Mouse (Mus musculus): ENCODE data around the gene Myo5a. TPM values are rescaled to one million over a fixed set of nuclear protein-coding genes. Genes with fewer than 3 reads are reported as not detected.
A peak's percentile ranks its signal among the peaks of the same experiment; 100 is the strongest.

Myo5a gene
- polyA plus RNA-seq, 1 experiment from 2014 or later, result 3.9 TPM

DNA sequence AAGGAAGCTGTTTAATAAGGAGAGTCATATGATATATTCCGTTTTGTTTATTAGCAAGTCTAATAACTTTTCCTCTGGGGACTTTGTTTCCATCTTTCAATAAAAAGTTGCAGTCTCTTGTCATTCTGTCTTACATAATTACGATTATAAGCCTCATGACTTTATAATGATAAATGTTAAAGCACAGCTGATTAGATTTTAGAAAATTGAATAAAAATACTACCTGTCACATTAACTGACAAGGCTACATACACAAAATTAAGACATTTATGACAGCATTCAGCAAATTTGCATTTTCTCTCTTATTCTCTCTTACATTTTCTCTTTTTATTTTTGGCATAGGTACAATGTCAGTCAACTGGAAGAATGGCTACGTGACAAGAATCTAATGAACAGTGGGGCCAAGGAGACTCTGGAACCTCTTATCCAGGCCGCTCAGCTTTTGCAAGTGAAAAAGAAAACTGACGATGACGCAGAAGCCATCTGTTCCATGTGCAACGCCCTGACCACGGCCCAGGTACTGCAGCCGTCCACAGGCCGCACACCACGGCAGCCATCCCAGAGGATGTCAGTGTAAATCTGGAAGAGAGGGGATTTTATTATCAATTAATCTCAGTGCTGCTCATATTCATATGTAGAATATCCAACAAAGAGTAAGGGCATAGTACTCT lies 144.1 kb downstream of the Myo5a start:
- WGBS (ENCODE audit: insufficient replicate concordance), result 79% methylated on average over 11 of the region's 11 CpGs
- H3K4me1 ChIP-seq, result no peaks in the 10 kb centered on the region
- no peaks in the 10 kb centered on the region for H3K27me3 ChIP-seq (replicated peaks)
- H3K36me3 ChIP-seq, result no peaks in the 10 kb centered on the region
- no peak overlapping the region for H3K27ac ChIP-seq
- H3K9me3 ChIP-seq (replicated peaks), result no peaks in the 10 kb centered on the region
- no peak for ATAC-seq
- H3K4me2 ChIP-seq, result no peak overlapping the region
- no peak overlapping the region for H3K4me3 ChIP-seq
- H3K9ac ChIP-seq, result no peak overlapping the region

DNA sequence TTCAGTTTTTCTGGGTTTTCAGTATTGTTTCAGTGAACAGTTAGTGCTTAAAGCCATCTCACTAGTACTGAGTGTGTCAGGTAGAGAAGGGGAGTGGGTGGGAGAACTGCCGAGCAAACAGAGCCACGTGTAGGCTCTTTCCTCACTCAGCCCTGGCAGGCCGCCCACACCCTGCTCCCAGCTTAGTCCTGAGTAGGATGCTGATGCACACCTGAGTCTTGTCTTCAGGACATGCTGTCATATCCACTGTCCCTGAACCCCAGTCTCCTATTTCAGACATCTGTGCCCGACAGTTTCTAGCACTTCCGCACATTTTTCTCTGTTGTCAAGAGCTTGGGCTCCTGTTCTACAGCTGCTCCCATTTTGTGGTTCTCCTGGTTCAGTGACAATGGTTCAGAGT lies 149.1 kb downstream of the Myo5a start:
- H3K27ac ChIP-seq, result no peak overlapping the region
- no peak for ATAC-seq
- H3K9me3 ChIP-seq (replicated peaks), result no peaks in the 10 kb centered on the region

DNA sequence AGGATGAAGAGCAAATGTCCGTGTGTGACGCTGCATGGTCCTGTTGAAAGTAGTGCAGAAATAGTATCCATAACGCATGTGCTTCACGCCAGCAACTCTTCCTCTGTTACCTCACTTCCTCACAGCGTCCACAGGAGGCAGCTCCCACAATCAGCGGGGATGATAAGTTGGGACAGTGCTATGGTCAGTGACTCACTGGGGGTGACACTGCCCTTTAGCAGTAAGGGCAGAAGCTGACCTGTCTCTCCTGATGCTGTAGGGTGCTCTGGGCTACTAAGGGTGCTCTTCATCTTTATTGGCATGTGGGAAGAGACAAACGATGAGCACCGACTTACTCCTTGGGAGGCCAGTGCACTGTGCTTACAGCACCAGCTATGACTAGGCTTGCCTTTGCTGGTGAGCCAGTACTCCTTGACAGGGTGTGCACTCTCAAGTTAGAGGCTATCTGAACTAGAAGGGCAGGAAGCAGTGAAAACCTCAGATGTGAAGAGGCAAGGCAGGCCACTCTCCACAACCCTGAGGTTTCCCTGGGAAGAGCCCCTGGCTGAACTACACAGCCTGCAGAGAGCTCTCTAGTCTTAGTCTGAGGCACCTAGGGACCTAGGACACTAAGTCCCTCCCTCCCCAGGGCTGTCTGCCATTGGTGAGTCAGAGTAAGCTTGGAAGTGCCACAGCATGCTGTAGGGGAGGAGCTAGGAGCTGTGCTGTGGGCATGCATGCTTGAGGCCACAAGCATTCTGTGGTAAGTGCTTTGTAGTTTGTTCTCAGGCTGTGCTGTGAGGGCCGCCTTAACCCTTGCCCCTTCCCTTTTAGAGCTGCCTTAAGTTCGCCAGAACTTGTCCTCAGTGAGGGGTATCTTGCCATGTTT lies 150.8 kb downstream of the Myo5a start:
- Histone ChIP-seq H3K4me1 (no peaks in the 10 kb centered on the region; the same call in 1 of the 2 replicates), H3K4me3 (no peak overlapping the region), H3K27me3 (replicated peaks) (no peaks in the 10 kb centered on the region), H3K36me3 (no peaks in the 10 kb centered on the region), H3K9me3 (replicated peaks) (no peaks in the 10 kb centered on the region), H3K4me2 (no peak overlapping the region), H3K9ac (no peak overlapping the region), H3K27ac (no peak overlapping the region)
- peak; percentile 79 for ATAC-seq
- 43% methylated on average over 10 of the region's 10 CpGs for WGBS (ENCODE audit: insufficient replicate concordance)

More for the DNA sequence above, 149.1 kb downstream of the Myo5a start:
- H3K4me1 ChIP-seq, result no peaks in the 10 kb centered on the region; the same call in 1 of the 2 replicates
- no peaks in the 10 kb centered on the region for H3K27me3 ChIP-seq (replicated peaks)
- H3K4me3 ChIP-seq, result no peak overlapping the region
- H3K9ac ChIP-seq, result no peak overlapping the region
- no peaks in the 10 kb centered on the region for H3K36me3 ChIP-seq
- WGBS (ENCODE audit: insufficient replicate concordance), result 66% methylated on average over 5 of the region's 5 CpGs
- no peak overlapping the region for H3K4me2 ChIP-seq

DNA sequence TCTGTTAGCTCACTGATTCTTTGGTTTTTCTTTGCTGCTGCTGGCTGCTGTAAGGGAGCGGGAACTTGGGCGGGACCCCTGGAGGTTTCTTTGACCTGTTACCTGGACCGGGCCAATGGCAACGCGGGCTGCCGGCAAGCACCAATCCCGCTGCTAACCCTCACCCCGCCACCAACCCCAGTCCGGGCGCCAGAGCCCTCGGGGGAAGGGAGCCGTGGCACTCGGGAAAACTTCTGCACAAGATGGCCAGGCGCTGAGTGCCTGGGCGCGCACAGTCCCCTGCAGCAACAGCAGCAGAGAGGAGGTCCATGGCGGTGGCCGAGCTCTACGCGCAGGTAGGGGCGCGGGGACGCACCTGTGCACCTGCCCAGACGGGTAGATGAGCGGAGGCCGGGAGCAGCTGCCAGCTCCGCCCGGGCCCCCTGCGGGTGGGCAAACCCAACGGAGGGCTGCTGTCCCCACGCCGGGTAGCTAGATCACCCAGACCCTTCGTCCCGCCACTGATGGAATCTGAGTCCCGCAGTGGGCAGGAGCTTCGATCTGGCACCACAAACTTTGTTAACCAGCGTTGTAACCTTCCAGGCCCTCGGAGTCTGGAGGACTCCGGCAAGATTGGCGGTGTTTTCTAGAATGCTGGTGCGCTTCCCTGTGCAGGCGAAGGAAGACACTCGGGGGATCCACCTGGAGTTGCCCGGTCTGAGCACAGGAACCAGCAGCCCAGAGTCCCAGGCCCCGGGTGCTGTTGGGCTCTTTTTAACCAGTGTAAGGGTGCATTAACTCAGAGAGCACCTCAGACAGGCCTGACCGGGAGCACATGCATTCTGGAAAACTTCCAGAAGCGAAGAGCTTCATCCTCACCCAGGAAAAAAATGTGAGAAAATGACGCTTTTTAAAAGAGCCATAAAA lies 161.3 kb downstream of the Myo5a start, which contains the start of gene Myo5c:
TSS of gene Myo5c (plus strand) at position 180 of the 906 bp plus-strand sequence.
- no peak for ATAC-seq
- WGBS (ENCODE audit: insufficient replicate concordance), result 7% methylated on average over 48 of the region's 48 CpGs
- no peak within 1 kb of the TSS for H3K9ac ChIP-seq

DNA sequence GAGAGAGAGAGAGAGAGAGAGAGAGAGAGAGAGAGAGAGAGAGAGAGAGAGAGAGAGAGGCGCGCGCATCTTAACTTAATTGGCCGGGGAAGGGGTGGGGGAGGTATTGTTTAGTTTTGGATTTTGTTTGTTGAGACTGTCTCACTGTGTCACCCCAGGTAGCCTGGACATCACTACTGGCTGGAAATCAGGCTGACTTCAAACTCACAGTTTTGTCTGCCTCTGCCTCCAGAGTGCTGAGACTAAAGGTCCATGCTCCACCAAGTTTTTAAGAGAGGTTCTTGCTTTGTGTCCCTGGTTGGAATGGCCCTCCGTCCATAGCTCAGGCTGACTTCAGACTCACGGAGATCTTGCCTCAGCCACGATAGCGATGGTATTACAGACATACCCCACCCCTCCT lies 162.0 kb downstream of the Myo5a start:
- Histone ChIP-seq H3K4me2 (no peak overlapping the region), H3K36me3 (no peaks in the 10 kb centered on the region), H3K27ac (no peak overlapping the region), H3K4me3 (no peak overlapping the region), H3K4me1 (no peaks in the 10 kb centered on the region), H3K9me3 (replicated peaks) (no peaks in the 10 kb centered on the region), H3K9ac (no peak overlapping the region), H3K27me3 (replicated peaks) (peaks cover 48% of the 10 kb centered on the region)
- WGBS (ENCODE audit: insufficient replicate concordance), result 40% methylated on average over 8 of the region's 8 CpGs
- no peak for ATAC-seq

More for the DNA sequence above, 161.3 kb downstream of the Myo5a start, which contains the start of gene Myo5c:
- Histone ChIP-seq H3K4me2 (peak within 1 kb of the TSS; percentile 62), H3K4me3 (peak within 1 kb of the TSS; percentile 36), H3K27ac (no peak within 1 kb of the TSS), H3K36me3 (no peaks in the 10 kb centered on the region), H3K9me3 (replicated peaks) (no peaks in the 10 kb centered on the region), H3K4me1 (no peaks in the 10 kb centered on the region), H3K27me3 (replicated peaks) (peaks cover 51% of the 10 kb centered on the region)

DNA sequence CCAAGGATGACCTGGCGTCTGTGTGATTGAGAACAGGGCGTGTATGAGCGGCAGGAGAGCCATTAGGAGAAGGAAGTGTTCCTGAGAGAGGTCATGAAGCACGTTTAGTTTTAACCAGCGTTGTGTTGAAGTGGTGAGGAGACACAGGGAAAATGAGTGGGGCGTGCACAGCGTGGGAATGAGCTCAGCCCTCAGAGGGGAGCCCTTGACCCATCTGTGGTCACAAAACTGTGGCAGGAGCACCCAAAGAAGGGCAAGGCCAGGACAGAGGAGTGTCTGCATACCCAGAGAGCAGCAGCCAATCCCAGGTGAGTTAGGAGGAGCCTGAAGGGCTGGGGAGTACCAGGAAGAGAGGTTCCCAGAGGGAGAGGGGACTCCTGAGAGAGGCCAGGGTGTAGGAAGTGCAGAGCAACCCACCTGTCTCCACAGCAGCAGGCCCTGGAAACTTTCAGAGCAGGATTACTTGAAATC lies 163.5 kb downstream of the Myo5a start:
- H3K27me3 ChIP-seq (replicated peaks), result peaks cover 48% of the 10 kb centered on the region
- H3K4me2 ChIP-seq, result no peak overlapping the region
- no peak for ATAC-seq
- no peaks in the 10 kb centered on the region for H3K9me3 ChIP-seq (replicated peaks)
- no peak overlapping the region for H3K9ac ChIP-seq
- H3K4me3 ChIP-seq, result no peak overlapping the region
- H3K36me3 ChIP-seq, result no peaks in the 10 kb centered on the region
- WGBS (ENCODE audit: insufficient replicate concordance), result 39% methylated on average over 7 of the region's 7 CpGs
- H3K27ac ChIP-seq, result no peak overlapping the region
- no peaks in the 10 kb centered on the region for H3K4me1 ChIP-seq

DNA sequence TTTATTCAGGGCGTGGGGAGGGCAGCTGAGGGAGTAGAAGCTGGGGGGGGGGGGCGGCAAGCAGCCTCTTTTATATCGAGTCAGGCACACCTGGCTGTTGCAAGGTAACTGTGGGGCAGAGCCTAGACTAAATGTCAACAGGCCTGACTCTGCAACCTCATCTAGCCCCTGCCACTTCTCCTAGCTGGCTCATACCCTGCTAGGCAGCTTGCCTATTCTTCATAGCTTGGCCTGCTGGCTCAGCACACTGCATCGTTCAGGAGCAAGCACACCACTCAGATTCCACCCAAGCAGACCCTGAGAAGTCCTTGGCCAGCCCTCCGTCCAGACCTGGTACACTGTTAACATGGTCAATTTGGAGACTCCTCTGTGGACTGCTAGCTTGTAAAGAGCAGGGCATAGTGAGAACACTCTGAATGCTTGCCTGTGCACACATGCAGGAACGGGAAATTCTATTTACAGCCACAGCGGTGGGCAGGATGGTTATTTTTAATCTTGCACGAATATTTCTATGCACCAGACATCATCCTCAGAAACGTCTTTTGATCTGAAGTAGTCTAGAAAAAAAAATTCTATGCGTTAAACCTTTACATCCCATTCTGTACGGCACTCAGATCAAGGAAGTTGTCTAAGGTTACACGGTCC lies 164.3 kb downstream of the Myo5a start:
- H3K27ac ChIP-seq, result no peak overlapping the region
- peaks cover 48% of the 10 kb centered on the region for H3K27me3 ChIP-seq (replicated peaks)
- no peak overlapping the region for H3K4me3 ChIP-seq

DNA sequence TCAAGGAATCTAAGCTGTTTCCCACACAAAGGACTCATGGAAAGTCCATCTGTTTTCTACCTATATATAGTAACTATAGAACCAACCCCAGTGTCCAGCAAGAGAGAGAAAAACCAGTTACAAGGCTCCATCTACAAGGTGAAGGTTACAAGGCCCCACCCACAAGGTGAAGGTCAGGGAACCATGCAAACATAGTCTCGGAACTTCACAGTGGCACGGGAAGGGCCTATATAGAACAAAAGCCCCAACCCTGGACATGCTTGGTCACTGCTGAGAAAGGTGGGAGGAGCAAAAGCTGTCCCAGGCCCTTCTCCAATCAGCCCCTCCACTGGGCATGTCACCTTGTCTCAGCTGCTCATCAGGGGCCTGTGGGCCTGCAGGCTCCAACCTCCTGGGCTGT lies 164.9 kb downstream of the Myo5a start:
- H3K4me1 ChIP-seq, result no peaks in the 10 kb centered on the region
- 66% methylated on average over 2 of the region's 2 CpGs for WGBS (ENCODE audit: insufficient replicate concordance)
- H3K36me3 ChIP-seq, result no peaks in the 10 kb centered on the region
- no peak overlapping the region for H3K4me3 ChIP-seq
- no peak for ATAC-seq
- H3K9me3 ChIP-seq (replicated peaks), result no peaks in the 10 kb centered on the region
- H3K4me2 ChIP-seq, result no peak overlapping the region
- H3K27me3 ChIP-seq (replicated peaks), result peaks cover 45% of the 10 kb centered on the region
- H3K27ac ChIP-seq, result no peak overlapping the region
- no peak overlapping the region for H3K9ac ChIP-seq

More for the DNA sequence above, 164.3 kb downstream of the Myo5a start:
- 60% methylated on average over 12 of the region's 12 CpGs for WGBS (ENCODE audit: insufficient replicate concordance)
- Histone ChIP-seq H3K9me3 (replicated peaks) (no peaks in the 10 kb centered on the region), H3K36me3 (no peaks in the 10 kb centered on the region), H3K4me1 (no peaks in the 10 kb centered on the region), H3K9ac (no peak overlapping the region), H3K4me2 (no peak overlapping the region)
- no peak for ATAC-seq

DNA sequence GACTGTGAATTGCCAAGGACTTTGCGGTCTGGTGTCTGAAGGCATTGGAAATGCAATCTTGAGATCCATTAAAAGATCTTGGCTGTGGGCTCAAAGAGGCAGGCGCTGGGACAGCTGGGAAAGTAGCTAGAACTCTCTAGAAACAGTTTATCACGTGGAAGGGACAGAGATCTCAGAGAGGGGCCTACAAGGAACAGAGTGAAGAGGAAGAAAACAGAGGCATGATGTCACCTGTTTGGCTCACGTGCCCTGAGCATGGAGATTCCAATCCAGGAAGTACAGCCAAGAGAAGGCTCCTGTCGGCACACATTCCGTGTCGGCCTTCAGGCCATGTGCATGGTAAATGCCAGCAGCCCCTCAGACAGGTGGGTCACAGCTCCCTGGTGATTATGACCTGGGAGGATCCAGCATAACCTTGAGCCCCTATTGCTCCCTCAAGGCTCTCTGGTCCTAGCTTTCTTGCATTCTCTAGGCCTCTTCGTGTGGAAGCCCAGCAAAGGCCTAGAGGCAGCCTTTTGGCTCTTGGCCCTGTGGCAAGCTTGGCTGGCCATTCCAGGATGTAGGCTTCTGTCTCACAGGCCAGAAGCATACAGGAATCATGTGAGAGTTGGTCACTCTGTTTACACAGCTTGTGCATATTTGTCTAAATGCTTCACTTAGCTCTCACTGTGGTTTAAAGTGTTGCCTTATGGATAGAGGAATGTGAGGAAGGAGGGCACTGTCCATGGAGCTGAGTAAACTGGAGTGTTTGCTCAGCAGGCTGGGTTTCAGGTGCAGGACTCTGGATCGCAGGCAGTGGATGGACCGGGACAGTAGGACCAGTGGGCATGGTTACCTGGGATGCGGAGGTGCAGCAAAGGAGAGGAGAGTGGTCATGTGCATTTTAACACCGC lies 165.8 kb downstream of the Myo5a start:
- ATAC-seq, result peak; percentile 60
- Histone ChIP-seq H3K4me1 (no peaks in the 10 kb centered on the region), H3K4me2 (no peak overlapping the region), H3K9ac (no peak overlapping the region), H3K27ac (no peak overlapping the region), H3K9me3 (replicated peaks) (no peaks in the 10 kb centered on the region), H3K36me3 (no peaks in the 10 kb centered on the region), H3K27me3 (replicated peaks) (peaks cover 35% of the 10 kb centered on the region), H3K4me3 (no peak overlapping the region)
- 66% methylated on average over 12 of the region's 12 CpGs for WGBS (ENCODE audit: insufficient replicate concordance)

DNA sequence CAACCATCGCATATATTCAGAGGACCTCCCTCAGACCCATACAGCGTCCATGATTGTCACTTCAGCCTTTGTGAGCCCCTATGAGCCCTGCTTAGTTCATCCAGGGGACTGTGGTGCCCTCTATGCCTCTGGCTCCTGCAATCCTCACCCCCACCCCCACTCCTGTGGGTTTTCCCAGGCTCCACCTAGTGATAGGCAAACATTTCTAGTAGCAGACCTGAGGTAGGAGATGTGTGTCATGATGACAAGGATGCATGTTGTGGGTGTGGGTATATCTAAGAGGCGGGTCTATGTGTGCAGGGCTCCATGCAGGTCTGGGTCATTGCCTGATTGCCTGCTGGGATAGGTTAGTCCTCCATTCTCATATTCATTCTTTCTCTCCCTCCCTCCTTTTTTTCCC lies 167.4 kb downstream of the Myo5a start:
- Histone ChIP-seq H3K9me3 (replicated peaks) (no peaks in the 10 kb centered on the region), H3K27ac (no peak overlapping the region), H3K36me3 (no peaks in the 10 kb centered on the region), H3K4me2 (no peak overlapping the region), H3K4me3 (no peak overlapping the region), H3K27me3 (replicated peaks) (peaks cover 20% of the 10 kb centered on the region), H3K9ac (no peak overlapping the region), H3K4me1 (no peaks in the 10 kb centered on the region)
- 51% methylated on average over 3 of the region's 3 CpGs for WGBS (ENCODE audit: insufficient replicate concordance)
- ATAC-seq, result no peak
